Mouse (Mus musculus) urinary bladder, postnatal 4 days (tissue): ENCODE results near the gene Krtap19-5.

Experiments used
- DNase-seq, 2 experiments: peaks; one replicate each; pipeline ENCODE4 v3.0.0; 2021 to 2022; ENCODE audit warnings: low spot score in 2 of 2

Gene Krtap19-5

GRCm38 (mm10) chr16:88896357-88896756 lies at the start of gene Krtap19-5:
Gene Krtap19-5 (minus strand): TSS chr16:88896457.
- no peak for DNase-seq

GRCm38 (mm10) chr16:88941106-88941505 lies 44.8 kb upstream of the Krtap19-5 start:
- DNase-seq = no peak

GRCm38 (mm10) chr16:88938252-88938651 lies 42.0 kb upstream of the Krtap19-5 start:
- no peak for DNase-seq

DNA sequence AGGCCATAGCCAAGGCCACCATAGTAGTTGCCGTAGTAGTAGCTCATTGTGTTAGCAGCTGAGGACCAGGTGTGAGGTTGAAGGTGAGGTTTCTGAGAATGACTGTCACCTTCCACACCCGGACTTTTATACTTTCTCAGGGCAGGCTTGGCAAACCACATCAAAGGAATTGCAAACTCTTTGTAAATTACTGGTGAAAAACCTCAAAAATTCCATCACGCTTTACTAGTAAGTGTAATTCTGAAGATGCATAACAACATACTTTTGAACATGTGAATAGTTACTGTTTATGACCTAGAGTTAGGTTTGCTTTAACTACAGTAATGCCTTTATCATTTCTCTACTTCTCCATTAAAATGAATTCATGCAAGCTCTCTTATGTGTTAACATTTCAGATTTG lies 35.9 kb upstream of the Krtap19-5 start, which contains the start of gene Krtap19-9b:
Gene Krtap19-9b (minus strand): TSS at position 101 of the 400 bp plus-strand sequence.
- no peak for DNase-seq

DNA sequence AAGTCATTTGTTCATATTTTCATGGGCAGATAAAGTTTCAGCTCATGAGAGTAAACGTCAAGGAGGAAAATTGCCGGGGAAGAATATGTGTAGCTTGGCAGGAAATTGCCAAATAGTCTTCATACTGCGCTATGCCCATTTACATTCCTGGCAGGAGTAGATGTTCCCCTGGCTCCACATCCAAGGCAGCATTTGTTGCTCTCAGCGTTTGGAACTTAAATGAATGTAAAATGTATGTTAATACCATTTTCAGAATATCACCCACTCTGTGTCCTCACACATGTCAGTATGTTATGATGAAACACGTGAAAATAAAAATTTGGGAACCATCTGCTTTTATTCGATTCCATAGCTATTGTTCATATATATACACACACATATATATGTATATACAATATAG lies 9.4 kb downstream of the Krtap19-5 start:
- DNase-seq = no peak

GRCm38 (mm10) chr16:88884989-88885388 lies 11.3 kb downstream of the Krtap19-5 start, which contains the start of gene Krtap19-4:
Gene Krtap19-4 (minus strand): TSS chr16:88885089.
- no peak for DNase-seq

- DNase-seq = no peak
Observed at GRCm38 (mm10) chr16:88877938-88878337, 18.3 kb downstream of the Krtap19-5 start, which contains the start of gene Krtap19-3. Gene Krtap19-3 (minus strand): TSS chr16:88878038.

- no peak for DNase-seq
Observed at GRCm38 (mm10) chr16:88874169-88874568, 22.1 kb downstream of the Krtap19-5 start, which contains the start of gene Krtap19-2. Gene Krtap19-2 (minus strand): TSS chr16:88874269.

GRCm38 (mm10) chr16:88869311-88869710 lies 26.9 kb downstream of the Krtap19-5 start, which contains the start of gene Krtap19-1:
Gene Krtap19-1 (minus strand): TSS chr16:88869411.
- DNase-seq = no peak

DNA sequence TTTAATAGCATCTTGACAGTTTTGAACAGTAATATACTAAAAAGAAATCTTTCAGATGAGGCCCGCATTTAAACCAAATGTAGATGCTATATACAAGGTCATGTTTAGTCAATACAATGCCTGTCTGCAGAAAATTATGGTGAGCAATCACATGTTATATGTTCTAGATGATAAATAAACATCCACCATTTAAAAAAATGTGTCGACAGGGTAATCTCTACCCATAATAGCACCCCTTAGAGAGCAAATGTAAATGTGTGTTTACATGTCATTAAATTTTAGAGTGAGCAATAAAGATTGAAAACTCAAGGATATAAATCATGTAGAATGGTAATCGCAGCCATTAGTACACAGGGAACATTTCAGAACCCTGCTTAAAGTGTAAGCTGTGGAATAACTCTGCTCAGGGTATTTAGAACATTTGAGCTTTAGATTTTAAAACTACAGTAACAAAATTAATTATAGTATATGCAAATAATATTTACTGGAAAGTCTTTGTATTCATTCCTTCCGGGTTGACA lies 31.3 kb downstream of the Krtap19-5 start:
- DNase-seq = no peak

DNA sequence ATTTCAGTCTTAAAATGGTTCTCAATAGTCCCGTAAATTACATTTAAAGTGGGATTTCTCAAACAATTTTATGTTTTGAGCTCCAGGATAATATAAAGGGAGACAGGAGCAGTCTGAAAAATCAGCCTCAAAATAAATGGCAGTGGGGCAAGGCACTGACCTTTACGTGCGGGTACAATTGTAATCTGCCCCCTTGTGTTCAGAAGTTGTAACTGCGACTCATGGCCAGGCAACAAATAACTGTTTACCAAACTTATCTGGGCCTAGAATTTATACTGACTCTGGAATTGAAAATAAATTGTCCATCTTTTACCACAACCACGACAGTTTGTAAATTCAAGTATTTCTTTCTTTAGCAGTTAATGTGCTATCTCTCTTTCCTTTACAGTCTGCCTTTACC lies 44.8 kb downstream of the Krtap19-5 start:
- no peak for DNase-seq

GRCm38 (mm10) chr16:88848558-88848957 lies 47.7 kb downstream of the Krtap19-5 start:
- DNase-seq = no peak

GRCm38 (mm10) chr16:88847363-88847762 lies 48.9 kb downstream of the Krtap19-5 start:
- DNase-seq = no peak
